Comparison of ENCODE assay signal across 9 mouse cellular contexts in the genomic region with DNA sequence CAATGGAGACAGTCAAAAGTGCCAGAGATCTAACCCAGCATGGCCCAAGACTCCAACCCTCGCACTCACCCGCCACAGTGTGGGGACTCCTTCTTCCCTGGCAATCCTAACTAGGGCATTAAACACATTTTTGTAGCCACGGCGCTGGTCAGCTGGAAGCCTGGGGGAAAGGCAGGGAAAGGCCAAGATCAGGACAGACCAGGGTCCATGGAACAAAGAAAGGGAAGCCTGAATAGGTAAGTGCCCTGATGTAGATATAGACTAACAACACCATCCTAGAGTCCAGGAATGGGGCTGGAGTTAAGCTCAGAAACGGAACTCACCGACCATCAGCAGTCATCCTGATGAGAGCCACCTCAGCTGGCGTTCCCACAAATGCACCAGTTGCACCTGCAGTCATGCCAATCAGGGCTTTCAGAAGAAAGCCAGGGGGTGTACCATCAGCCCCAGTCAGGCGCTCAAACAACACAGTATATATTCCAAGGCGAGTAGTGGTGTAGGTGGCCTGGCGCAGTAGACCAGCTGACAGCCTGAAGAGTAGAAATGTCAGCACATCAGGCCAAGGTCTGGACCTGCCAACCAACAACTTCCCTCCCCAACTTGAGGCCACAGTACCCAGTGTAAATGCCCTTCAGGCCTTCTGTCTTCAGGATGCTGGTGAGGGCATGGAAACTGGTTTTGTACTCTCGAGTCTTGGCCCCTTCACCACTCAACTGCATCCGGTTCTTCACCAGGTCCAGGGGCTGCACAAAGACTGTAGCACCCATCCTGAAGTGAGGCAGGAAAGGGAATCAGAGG. TPM values are rescaled to one million over a fixed set of nuclear protein-coding genes. Genes with fewer than 3 reads are reported as not detected.
A peak's percentile ranks its signal among the peaks of the same experiment; 100 is the strongest.
DNase-seq lines count a peak whose midpoint lies in the region; TF ChIP-seq lines count a peak whose summit lies in the region.
"Had no signal": no experiment of that assay in that cellular context is flagged by ENCODE, and none has a peak within 500 bp of the region (broad histone marks: within the 10 kb centered on the region; RNA-seq: fewer than 3 reads in every experiment).

No protein-coding gene starts in this region.

- peaks cover 54% of the 10 kb centered on the region for H3K36me3 ChIP-seq in heart, embryonic 10.5 days
- H3K36me3 ChIP-seq in midbrain, embryonic 10.5 days: peaks cover 58% of the 10 kb centered on the region

- intact Hi-C loops in heart, postnatal 36 days (cut with DNase I): loop anchor here (10.0 kb wide), 1 partner anchor 411 kb away; a partner anchor contains a TSS
- intact Hi-C loops in left cerebral cortex, postnatal 10 days (cut with DNase I): no loop called here

- H3K9me3 ChIP-seq in heart, embryonic 10.5 days: no peaks in the 10 kb centered on the region
- H3K9me3 ChIP-seq in midbrain, embryonic 10.5 days (replicated peaks): no peaks in the 10 kb centered on the region

- peaks cover 38% of the 10 kb centered on the region for H3K4me1 ChIP-seq in heart, embryonic 10.5 days
- H3K4me1 ChIP-seq in bone marrow, adult 2 months (ENCODE audit: control insufficient read depth, insufficient read depth, low read length): peaks cover 7% of the 10 kb centered on the region; the same call in 1 of the 2 replicates
- peaks cover 36% of the 10 kb centered on the region for H3K4me1 ChIP-seq in midbrain, embryonic 10.5 days

- DNase-seq in heart, embryonic 10.5 days (ENCODE audit: low spot score): peak; percentile 73
- DNase-seq in heart, postnatal 36 days: no peak
- DNase-seq in heart, postnatal 4 days: peak; percentile 25
- DNase-seq in midbrain, embryonic 10.5 days (ENCODE audit: low spot score): no peak
- DNase-seq in adrenal gland, postnatal 4 days (ENCODE audit: low spot score in 2 of 2): no peak
- no peak for DNase-seq in urinary bladder, adult 18-20 months (ENCODE audit: low spot score in 2 of 2)
- no peak for DNase-seq in left cerebral cortex, postnatal 10 days (ENCODE audit: extremely low spot score in 1 of 2, low spot score in 2 of 2)

- peak overlapping the region; percentile 70 for H3K4me3 ChIP-seq in heart, embryonic 10.5 days
- peak overlapping the region; percentile 92 for H3K4me3 ChIP-seq in bone marrow, adult 2 months (replicated peaks; ENCODE audit: control insufficient read depth, low read depth, low read length)
- H3K4me3 ChIP-seq in midbrain, embryonic 10.5 days: peak overlapping the region; percentile 90

- TF ChIP-seq POLR2A in bone marrow, adult 2 months (IDR thresholded peaks at IDR 0.05; ENCODE audit: borderline replicate concordance, control insufficient read depth, low read depth, low read length): no peak

- no peak; the same call in 1 of the 2 replicates for TF ChIP-seq CTCF in bone marrow, adult 2 months (IDR thresholded peaks at IDR 0.05; ENCODE audit: control insufficient read depth, insufficient read depth, low read length)

- no peaks in the 10 kb centered on the region for H3K27me3 ChIP-seq in heart, embryonic 10.5 days (ENCODE audit: insufficient read depth, poor library complexity, severe bottlenecking)
- H3K27me3 ChIP-seq in midbrain, embryonic 10.5 days (ENCODE audit: low read depth, poor library complexity, severe bottlenecking): no peaks in the 10 kb centered on the region

- WGBS in heart, embryonic 10.5 days: 84% methylated on average over 12 of the region's 12 CpGs
- 75% methylated on average over 12 of the region's 12 CpGs for WGBS in bone marrow, adult 2 months
- WGBS in midbrain, embryonic 10.5 days: 92% methylated on average over 12 of the region's 12 CpGs

- peak overlapping the region; percentile 97 for H3K27ac ChIP-seq in heart, embryonic 10.5 days
- H3K27ac ChIP-seq in bone marrow, adult 2 months (ENCODE audit: control insufficient read depth, insufficient read depth, low read depth, low read length, poor library complexity): no peak overlapping the region; the same call in 1 of the 2 replicates
- H3K27ac ChIP-seq in midbrain, embryonic 10.5 days (replicated peaks): peak overlapping the region; percentile 95

RNA-seq across cellular contexts. Expression of a gene that starts 1.4 kb away (rescaled TPM):
- 68.3 and 74.4 TPM in 2 replicates for polyA plus RNA-seq in heart, embryonic 10.5 days (2016; fragmentation: Nextera tagmentation; extraction: Ambion mirVana)
- total RNA-seq in heart, postnatal 36 days (2021): 10 to 100 TPM; 52.5 to 57.9 TPM
- 125 and 265 TPM in 2 replicates for polyA plus RNA-seq in bone marrow, adult 2 months (2011; ENCODE audit: insufficient read depth, insufficient read length, low replicate concordance, missing spikeins)
- 10 to 100 TPM; 42.1 to 42.8 TPM for total RNA-seq in heart, postnatal 4 days (2021)
- polyA plus RNA-seq in midbrain, embryonic 10.5 days (2016; fragmentation: Nextera tagmentation; extraction: Ambion mirVana): 85.6 and 96.3 TPM in 2 replicates
- total RNA-seq in adrenal gland, postnatal 4 days (2021): 100 to 1,000 TPM; 100 to 106 TPM
- 10 to 100 TPM; 62.2 to 62.7 TPM for total RNA-seq in left cerebral cortex, postnatal 10 days (2021)

RNA-seq across cellular contexts. Expression of a gene that starts 1.6 kb away (rescaled TPM):
- 207 and 246 TPM in 2 replicates for polyA plus RNA-seq in heart, embryonic 10.5 days (2016; fragmentation: Nextera tagmentation; extraction: Ambion mirVana)
- 100 to 1,000 TPM; 570 to 607 TPM for total RNA-seq in heart, postnatal 36 days (2021)
- 28.7 and 49.2 TPM in 2 replicates for polyA plus RNA-seq in bone marrow, adult 2 months (2011; ENCODE audit: insufficient read depth, insufficient read length, low replicate concordance, missing spikeins)
- 100 to 1,000 TPM; 311 to 313 TPM for total RNA-seq in heart, postnatal 4 days (2021)
- polyA plus RNA-seq in midbrain, embryonic 10.5 days (2016; fragmentation: Nextera tagmentation; extraction: Ambion mirVana): 142 and 149 TPM in 2 replicates
- total RNA-seq in adrenal gland, postnatal 4 days (2021): 100 to 1,000 TPM; 153 TPM
- total RNA-seq in left cerebral cortex, postnatal 10 days (2021): 100 to 1,000 TPM; 112 to 121 TPM

RNA-seq across cellular contexts. Expression of a gene that starts 6.7 kb away (rescaled TPM):
- 1.6 and 1.9 TPM in 2 replicates for polyA plus RNA-seq in heart, embryonic 10.5 days (2016; fragmentation: Nextera tagmentation; extraction: Ambion mirVana)
- total RNA-seq in heart, postnatal 36 days (2021): under 1 TPM; 0.16 to 0.17 TPM
- 8.6 and 28.3 TPM in 2 replicates for polyA plus RNA-seq in bone marrow, adult 2 months (2011; ENCODE audit: insufficient read depth, insufficient read length, low replicate concordance, missing spikeins)
- under 1 TPM; 0.16 to 0.26 TPM for total RNA-seq in heart, postnatal 4 days (2021)
- polyA plus RNA-seq in midbrain, embryonic 10.5 days (2016; fragmentation: Nextera tagmentation; extraction: Ambion mirVana): 0.44 and 0.48 TPM in 2 replicates
- total RNA-seq in adrenal gland, postnatal 4 days (2021): 1 to 10 TPM in 1 of 2 experiments, under 1 TPM in 1; 0.28 to 1.2 TPM
- not detected for total RNA-seq in left cerebral cortex, postnatal 10 days (2021)
- total RNA-seq: gastrocnemius, adult 8-10 months had no signal

RNA-seq across cellular contexts. Expression of a gene that starts 8.8 kb away (rescaled TPM):
- 2,022 and 2,208 TPM in 2 replicates for polyA plus RNA-seq in heart, embryonic 10.5 days (2016; fragmentation: Nextera tagmentation; extraction: Ambion mirVana)
- 100 to 1,000 TPM; 283 to 296 TPM for total RNA-seq in heart, postnatal 36 days (2021)
- polyA plus RNA-seq in bone marrow, adult 2 months (2011; ENCODE audit: insufficient read depth, insufficient read length, low replicate concordance, missing spikeins): 840 and 1,173 TPM in 2 replicates
- total RNA-seq in heart, postnatal 4 days (2021): 100 to 1,000 TPM; 572 to 580 TPM
- polyA plus RNA-seq in midbrain, embryonic 10.5 days (2016; fragmentation: Nextera tagmentation; extraction: Ambion mirVana): 1,553 and 1,733 TPM in 2 replicates
- total RNA-seq in adrenal gland, postnatal 4 days (2021): 100 to 1,000 TPM; 804 to 830 TPM
- 100 to 1,000 TPM; 286 to 295 TPM for total RNA-seq in left cerebral cortex, postnatal 10 days (2021)

RNA-seq across cellular contexts. Expression of a gene that starts 11.3 kb away (rescaled TPM):
- 188 and 256 TPM in 2 replicates for polyA plus RNA-seq in heart, embryonic 10.5 days (2016; fragmentation: Nextera tagmentation; extraction: Ambion mirVana)
- total RNA-seq in heart, postnatal 36 days (2021): 1,000 to 10,000 TPM; 1,887 to 1,957 TPM
- polyA plus RNA-seq in bone marrow, adult 2 months (2011; ENCODE audit: insufficient read depth, insufficient read length, low replicate concordance, missing spikeins): 14.7 and 29.8 TPM in 2 replicates
- total RNA-seq in heart, postnatal 4 days (2021): 1,000 to 10,000 TPM; 1,339 to 1,391 TPM
- 22.6 and 32.8 TPM in 2 replicates for polyA plus RNA-seq in midbrain, embryonic 10.5 days (2016; fragmentation: Nextera tagmentation; extraction: Ambion mirVana)
- total RNA-seq in adrenal gland, postnatal 4 days (2021): 100 to 1,000 TPM in 1 of 2 experiments, 10 to 100 TPM in 1; 72.6 to 112 TPM
- 10 to 100 TPM in 1 of 2 experiments, 1 to 10 TPM in 1; 9.2 to 10.9 TPM for total RNA-seq in left cerebral cortex, postnatal 10 days (2021)

Comparison
In these comparisons a context has a peak if more than half of its experiments do, and no peak if none do; other contexts are left out.
1. DNase-seq: peak in heart, embryonic 10.5 days (single experiment) and heart, postnatal 4 days (single experiment); none in heart, postnatal 36 days (0 of 2), midbrain, embryonic 10.5 days (single experiment), adrenal gland, postnatal 4 days (0 of 2), urinary bladder, adult 18-20 months (0 of 2) and left cerebral cortex, postnatal 10 days (0 of 2).
2. Peak in every context shown above with its lines, with median percentiles within 50 percentile points of each other: H3K4me3 ChIP-seq.